Mouse (Mus musculus): ENCODE results near the gene Yif1a.

- TF ChIP-seq CTCF (IDR thresholded peaks at IDR 0.05), result no peak
- no peak for TF ChIP-seq EP300 (IDR thresholded peaks at IDR 0.05)
Measured at GRCm38 (mm10) chr19:5062446-5062845, 25.9 kb upstream of the Yif1a start.
